Mouse (Mus musculus): ENCODE data around the gene Ntm.

DNA sequence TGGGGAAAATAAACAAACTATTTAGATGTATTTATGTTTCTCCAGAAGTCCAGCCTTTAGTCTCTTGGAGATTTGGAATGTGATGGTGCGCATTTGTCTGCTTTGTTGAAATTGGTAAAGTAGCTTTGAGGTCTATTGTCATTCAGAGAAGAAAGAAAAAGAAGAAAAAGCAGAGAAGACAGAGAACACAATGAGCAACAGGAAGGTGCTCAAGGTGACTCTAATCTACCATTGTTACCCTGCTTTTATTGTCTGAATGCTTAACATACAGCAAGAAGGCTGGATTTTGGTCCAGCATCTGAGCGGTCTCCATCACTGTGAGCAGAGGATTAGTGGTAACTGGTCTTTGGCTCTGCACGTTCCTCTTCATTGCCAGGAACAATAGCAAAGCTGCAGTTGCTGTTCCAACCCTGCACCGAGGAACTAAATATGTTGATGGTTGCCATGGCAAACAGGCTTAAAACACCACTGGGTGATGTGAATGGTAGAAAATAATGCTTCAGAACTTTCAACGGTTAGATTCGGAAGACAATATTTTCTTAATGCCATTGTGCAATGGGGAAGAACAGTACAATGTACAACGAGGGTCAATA, 350.8 kb downstream of the Ntm start:
- TF ChIP-seq POLR2A (IDR thresholded peaks at IDR 0.05; ENCODE audit: insufficient read length, low read depth) (no peak), USF1 (IDR thresholded peaks at IDR 0.05; ENCODE audit: low read depth) (no peak), TCF12 (IDR thresholded peaks at IDR 0.05; ENCODE audit: insufficient read depth, poor library complexity, severe bottlenecking) (no peak), REST (IDR thresholded peaks at IDR 0.05; ENCODE audit: insufficient read depth, insufficient read length) (no peak), TCF3 (IDR thresholded peaks at IDR 0.05; ENCODE audit: insufficient read length, low read depth) (no peak), E2F4 (IDR thresholded peaks at IDR 0.05; ENCODE audit: insufficient read depth) (no peak), CEBPB (IDR thresholded peaks at IDR 0.05; ENCODE audit: insufficient read depth, poor library complexity, severe bottlenecking) (no peak), POLR2AphosphoS2 (IDR thresholded peaks at IDR 0.05; ENCODE audit: insufficient read length, low read depth) (no peak), MAX (IDR thresholded peaks at IDR 0.05; ENCODE audit: low read depth) (no peak), SRF (IDR thresholded peaks at IDR 0.05; ENCODE audit: control insufficient read depth, insufficient read length, low read depth) (no peak), MYOG (IDR thresholded peaks at IDR 0.05; ENCODE audit: control insufficient read depth in 1 of 3, insufficient read depth in 1 of 3, insufficient read length in 2 of 3, low read depth in 2 of 3) (no peak)
